Mouse (Mus musculus) intestine, postnatal 0 days (tissue): Measurements from ENCODE around the gene Patz1. TPM values are rescaled to one million over a fixed set of nuclear protein-coding genes. Genes with fewer than 3 reads are reported as not detected.

Experiments used
- ATAC-seq: fragments of 200-750 bp; cut with Nextera tagmentation; 2 replicates; pipeline ENCODE4 v1.8.0; 2017; ENCODE audit warnings: mild to moderate bottlenecking, moderate TSS enrichment, moderate library complexity
- H3K27ac ChIP-seq: fragments of 300-500 bp; sonication (generic); 2 replicates; pipeline ENCODE4 v1.5.1; 2014; ENCODE audit warnings: mild to moderate bottlenecking, low read depth, low read length, moderate library complexity
- H3K27me3 ChIP-seq: fragments of 300-500 bp; sonication (generic); replicated peaks from 2 replicates; pipeline ENCODE4 v1.6.1; 2014; ENCODE audit warnings: low read length, mixed read lengths; ENCODE audit not compliant: control insufficient read depth, insufficient read depth
- H3K36me3 ChIP-seq: fragments of 300-500 bp; sonication (generic); 2 replicates; pipeline ENCODE4 v1.6.1; 2014; ENCODE audit warnings: mild to moderate bottlenecking, moderate library complexity; ENCODE audit not compliant: control insufficient read depth, insufficient read depth
- H3K4me1 ChIP-seq: fragments of 300-500 bp; sonication (generic); replicated peaks from 2 replicates; pipeline ENCODE4 v1.6.1; 2014; ENCODE audit warnings: antibody characterized with exemption, low read length, mixed read lengths; ENCODE audit not compliant: control insufficient read depth, insufficient read depth
- H3K4me2 ChIP-seq: fragments of 300-500 bp; sonication (generic); replicated peaks from 2 replicates; pipeline ENCODE4 v1.6.1; 2014; ENCODE audit warnings: low read depth, mild to moderate bottlenecking, moderate library complexity
- H3K4me3 ChIP-seq: fragments of 300-500 bp; sonication (generic); 2 replicates; pipeline ENCODE4 v1.5.1; 2014; ENCODE audit warnings: low read depth, low read length
- H3K9ac ChIP-seq: fragments of 300-500 bp; sonication (generic); 2 replicates; pipeline ENCODE4 v1.6.1; 2014; ENCODE audit warnings: mild to moderate bottlenecking, low read depth, low read length
- H3K9me3 ChIP-seq: fragments of 300-500 bp; sonication (generic); 2 replicates; pipeline ENCODE4 v1.6.1; 2016; ENCODE audit warnings: mixed run types; ENCODE audit not compliant: control insufficient read depth
- CTCF ChIP-seq: sonication (generic); IDR thresholded peaks from 2 replicates; pipeline ENCODE4 v1.5.1; 2016; ENCODE audit warnings: low read depth, mild to moderate bottlenecking, control low read depth, antibody characterized with exemption, moderate library complexity
- WGBS: fragments of 180-500 bp; shearing (Covaris S2); extraction: QIAGEN DNeasy Blood & Tissue Kit; methylation state at CpG from one replicate; pipeline ENCODE4 v1.1.7; 2014; 5-methylcytosine and 5-hydroxymethylcytosine counted together
- polyA plus RNA-seq: library from polyadenylated mRNA; unstranded; fragments of >200 nt; fragmentation: Nextera tagmentation; extraction: Ambion mirVana; gene quantifications from 2 replicates; pipeline ENCODE4 v1.2.1, GENCODE M21; 2015

Patz1 gene
- polyA plus RNA-seq, 1 experiment from 2014 or later, result 10.7 TPM

DNA sequence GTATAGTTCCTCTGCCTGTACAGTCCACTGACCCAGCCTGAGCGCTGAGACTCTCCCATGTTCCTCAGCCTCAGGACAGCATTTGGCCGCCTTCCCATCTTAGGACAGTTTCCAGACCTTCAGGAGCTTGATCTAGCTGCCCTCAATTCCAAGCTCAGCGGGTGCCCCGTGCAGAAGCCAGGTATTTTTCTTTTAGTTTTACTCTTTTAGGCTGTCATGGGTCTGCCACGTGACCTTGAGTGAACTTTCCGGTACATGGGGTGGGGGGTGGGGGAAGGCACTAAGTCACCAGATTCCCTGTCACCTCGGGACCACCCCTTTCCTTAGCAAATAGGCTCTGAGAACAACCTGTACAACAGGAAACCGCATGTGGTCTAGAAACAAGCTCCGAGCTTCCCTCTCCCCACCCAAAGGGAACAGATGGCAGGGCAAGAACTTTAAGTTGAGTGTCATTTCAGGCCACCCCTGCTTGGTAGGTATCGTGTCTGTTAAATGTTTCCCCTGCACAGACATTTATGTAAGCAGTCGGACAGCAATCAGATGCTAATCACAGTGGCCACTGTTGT, 47.1 kb downstream of the Patz1 start:
- H3K27me3 ChIP-seq, result no peaks in the 10 kb centered on the region
- WGBS, result 18% methylated on average over 11 of the region's 11 CpGs
- H3K4me2 ChIP-seq, result no peak overlapping the region
- H3K36me3 ChIP-seq, result no peaks in the 10 kb centered on the region
- H3K9me3 ChIP-seq, result no peaks in the 10 kb centered on the region
- no peak for TF ChIP-seq CTCF
- H3K9ac ChIP-seq, result no peak overlapping the region
- ATAC-seq, result no peak
- no peak overlapping the region for H3K4me3 ChIP-seq
- H3K4me1 ChIP-seq, result no peaks in the 10 kb centered on the region; the same call in 1 of the 2 replicates
- H3K27ac ChIP-seq, result no peak overlapping the region

- no peak for ATAC-seq
- no peak overlapping the region for H3K9ac ChIP-seq
- H3K27ac ChIP-seq, result no peak overlapping the region
- H3K9me3 ChIP-seq, result no peaks in the 10 kb centered on the region
- H3K4me1 ChIP-seq, result no peaks in the 10 kb centered on the region
- WGBS, result 89% methylated on average over 3 of the region's 3 CpGs
- H3K4me2 ChIP-seq, result no peak overlapping the region
- no peaks in the 10 kb centered on the region for H3K36me3 ChIP-seq
- TF ChIP-seq CTCF, result no peak
- H3K27me3 ChIP-seq, result no peaks in the 10 kb centered on the region
- H3K4me3 ChIP-seq, result no peak overlapping the region
Observed at GRCm38 (mm10) chr11:3336602-3337001, 47.9 kb downstream of the Patz1 start.

DNA sequence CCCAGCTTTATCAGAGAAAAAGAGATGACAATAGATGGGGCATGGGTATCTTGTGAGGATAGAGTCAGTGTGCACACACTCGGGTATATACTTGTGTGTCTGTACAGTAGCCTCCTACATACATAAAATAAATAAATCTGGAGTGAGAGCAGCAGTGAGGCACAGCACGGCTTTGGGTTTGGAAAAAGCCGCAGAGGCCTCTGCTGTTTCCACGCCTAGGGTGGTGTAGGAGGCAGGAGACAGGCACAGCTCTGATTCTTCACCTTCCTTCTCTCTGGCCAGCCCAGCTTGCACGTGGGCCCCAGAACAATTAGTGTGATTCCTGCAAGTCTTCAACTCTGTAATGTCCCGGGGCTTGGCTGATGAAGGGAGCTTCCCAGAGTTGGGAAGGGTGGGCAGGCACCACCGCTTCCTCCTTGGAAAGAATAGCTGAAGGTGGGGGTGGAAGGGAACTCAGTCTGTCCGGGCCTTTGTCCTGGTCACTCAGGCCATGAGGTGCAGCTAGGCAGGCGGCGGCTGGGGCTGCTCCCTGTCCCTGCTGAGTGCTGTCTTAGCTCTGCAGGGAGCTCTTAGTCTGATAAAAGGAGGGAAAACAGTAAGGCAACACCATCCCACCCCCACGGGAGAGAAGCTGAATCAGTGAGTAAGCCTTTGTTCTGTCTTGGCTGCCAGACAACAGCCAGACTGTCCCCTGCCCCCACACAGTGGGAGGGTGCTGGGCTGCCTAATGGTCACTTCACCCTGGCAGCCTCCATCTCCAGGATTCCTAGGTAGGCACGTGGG, 48.7 kb downstream of the Patz1 start:
- WGBS, result 27% methylated on average over 12 of the region's 12 CpGs
- 0 out of 2 replicates have a peak overlapping the region, but pooled peaks have one; percentile 15 for H3K27ac ChIP-seq
- no peak overlapping the region for H3K9ac ChIP-seq
- H3K27me3 ChIP-seq, result no peaks in the 10 kb centered on the region
- H3K4me1 ChIP-seq, result no peaks in the 10 kb centered on the region
- no peak overlapping the region for H3K4me3 ChIP-seq
- ATAC-seq, result no peak; the same call in 1 of the 2 replicates
- TF ChIP-seq CTCF, result no peak
- 0 out of 2 replicates have a peak, but pooled peaks cover 3% of the 10 kb centered on the region for H3K36me3 ChIP-seq
- H3K9me3 ChIP-seq, result no peaks in the 10 kb centered on the region
- H3K4me2 ChIP-seq, result no peak overlapping the region

DNA sequence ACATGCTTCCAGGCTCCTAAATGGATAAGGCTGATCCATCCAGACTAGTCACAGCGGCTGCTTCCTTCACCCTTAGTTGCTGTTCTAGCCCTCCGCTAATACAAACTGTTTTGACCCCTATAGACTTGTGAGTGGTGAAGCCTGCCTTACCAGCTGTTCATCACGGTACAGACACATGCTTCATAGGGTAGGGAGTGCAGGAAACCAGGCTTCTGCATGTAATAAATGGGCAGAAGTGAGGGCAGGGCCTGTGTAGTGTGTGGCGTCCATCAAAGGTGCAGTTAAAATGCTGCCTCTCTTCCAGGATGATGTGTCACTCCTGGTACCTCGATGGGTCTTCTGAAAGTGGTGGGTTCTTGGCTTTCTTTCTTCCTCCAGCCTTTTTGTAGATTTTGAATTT, 49.3 kb downstream of the Patz1 start:
- no peak; the same call in 1 of the 2 replicates for ATAC-seq
- Histone ChIP-seq H3K9me3 (no peaks in the 10 kb centered on the region), H3K9ac (no peak overlapping the region), H3K27ac (0 out of 2 replicates have a peak overlapping the region, but pooled peaks have one; percentile 15), H3K4me1 (no peaks in the 10 kb centered on the region), H3K4me3 (no peak overlapping the region), H3K4me2 (no peak overlapping the region), H3K27me3 (no peaks in the 10 kb centered on the region), H3K36me3 (peaks cover 9% of the 10 kb centered on the region; the same call in 1 of the 2 replicates)
- WGBS, result 64% methylated on average over 5 of the region's 5 CpGs
- no peak for TF ChIP-seq CTCF

DNA sequence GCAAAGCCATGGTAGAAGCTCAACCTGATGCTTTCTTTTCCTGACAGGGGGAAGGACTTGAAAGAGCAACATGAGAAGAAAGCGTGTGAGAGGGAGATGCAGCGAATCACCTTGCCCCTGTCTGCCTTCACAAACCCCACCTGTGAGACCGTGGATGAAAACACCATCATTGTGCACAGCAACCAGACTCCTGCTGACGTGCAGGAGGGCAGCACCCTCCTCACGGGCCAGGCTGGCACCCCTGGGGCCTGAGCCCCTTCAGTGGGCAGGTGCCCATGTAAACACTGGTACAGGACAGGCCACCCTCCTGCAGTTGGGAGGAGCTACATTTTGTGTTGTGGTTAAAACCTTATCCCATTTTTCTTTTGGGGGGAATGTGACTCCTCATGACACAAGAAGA, 52.8 kb downstream of the Patz1 start:
- no peak for TF ChIP-seq CTCF
- no peak for ATAC-seq
- H3K4me3 ChIP-seq, result no peak overlapping the region
- no peak overlapping the region for H3K27ac ChIP-seq
- H3K4me1 ChIP-seq, result no peaks in the 10 kb centered on the region
- H3K27me3 ChIP-seq, result no peaks in the 10 kb centered on the region
- no peaks in the 10 kb centered on the region for H3K9me3 ChIP-seq
- H3K9ac ChIP-seq, result no peak overlapping the region
- H3K4me2 ChIP-seq, result no peak overlapping the region
- H3K36me3 ChIP-seq, result peaks cover 44% of the 10 kb centered on the region
- 71% methylated on average over 5 of the region's 5 CpGs for WGBS

- no peak for TF ChIP-seq CTCF
- H3K9me3 ChIP-seq, result no peaks in the 10 kb centered on the region
- H3K4me2 ChIP-seq, result no peak overlapping the region
- WGBS, result 86% methylated on average over 3 of the region's 3 CpGs
- H3K36me3 ChIP-seq, result peaks cover 65% of the 10 kb centered on the region
- no peak overlapping the region for H3K27ac ChIP-seq
- no peak for ATAC-seq
- H3K4me3 ChIP-seq, result no peak overlapping the region
- no peaks in the 10 kb centered on the region for H3K27me3 ChIP-seq
- H3K9ac ChIP-seq, result no peak overlapping the region
- H3K4me1 ChIP-seq, result peaks cover 6% of the 10 kb centered on the region; the same call in 1 of the 2 replicates
Observed at GRCm38 (mm10) chr11:3344916-3345315, 56.2 kb downstream of the Patz1 start.
